Mouse (Mus musculus): ENCODE results near the gene Ttk.

- TF ChIP-seq POLR2A (IDR thresholded peaks at IDR 0.05; ENCODE audit: insufficient read length, low read depth) (no peak), MAX (IDR thresholded peaks at IDR 0.05; ENCODE audit: low read depth) (no peak), POLR2AphosphoS2 (IDR thresholded peaks at IDR 0.05; ENCODE audit: insufficient read length, low read depth) (no peak), MYOG (IDR thresholded peaks at IDR 0.05; ENCODE audit: control insufficient read depth in 1 of 3, insufficient read depth in 1 of 3, insufficient read length in 2 of 3, low read depth in 2 of 3) (no peak), CEBPB (IDR thresholded peaks at IDR 0.05; ENCODE audit: insufficient read depth, poor library complexity, severe bottlenecking) (no peak), E2F4 (IDR thresholded peaks at IDR 0.05; ENCODE audit: insufficient read depth) (no peak), TCF12 (IDR thresholded peaks at IDR 0.05; ENCODE audit: insufficient read depth, poor library complexity, severe bottlenecking) (no peak), MYOD1 (IDR thresholded peaks at IDR 0.05; ENCODE audit: control insufficient read depth in 1 of 3, insufficient read length in 2 of 3, low read depth in 2 of 3) (no peak), USF1 (IDR thresholded peaks at IDR 0.05; ENCODE audit: low read depth) (no peak), SRF (IDR thresholded peaks at IDR 0.05; ENCODE audit: control insufficient read depth, insufficient read length, low read depth) (no peak), REST (IDR thresholded peaks at IDR 0.05; ENCODE audit: insufficient read depth, insufficient read length) (no peak), TCF3 (IDR thresholded peaks at IDR 0.05; ENCODE audit: insufficient read length, low read depth) (no peak)
These were observed 71.3 kb downstream of the Ttk start for GRCm38 (mm10) chr9:83905820-83906219.

All from myocyte (in vitro differentiated cells).